In the genomic region with DNA sequence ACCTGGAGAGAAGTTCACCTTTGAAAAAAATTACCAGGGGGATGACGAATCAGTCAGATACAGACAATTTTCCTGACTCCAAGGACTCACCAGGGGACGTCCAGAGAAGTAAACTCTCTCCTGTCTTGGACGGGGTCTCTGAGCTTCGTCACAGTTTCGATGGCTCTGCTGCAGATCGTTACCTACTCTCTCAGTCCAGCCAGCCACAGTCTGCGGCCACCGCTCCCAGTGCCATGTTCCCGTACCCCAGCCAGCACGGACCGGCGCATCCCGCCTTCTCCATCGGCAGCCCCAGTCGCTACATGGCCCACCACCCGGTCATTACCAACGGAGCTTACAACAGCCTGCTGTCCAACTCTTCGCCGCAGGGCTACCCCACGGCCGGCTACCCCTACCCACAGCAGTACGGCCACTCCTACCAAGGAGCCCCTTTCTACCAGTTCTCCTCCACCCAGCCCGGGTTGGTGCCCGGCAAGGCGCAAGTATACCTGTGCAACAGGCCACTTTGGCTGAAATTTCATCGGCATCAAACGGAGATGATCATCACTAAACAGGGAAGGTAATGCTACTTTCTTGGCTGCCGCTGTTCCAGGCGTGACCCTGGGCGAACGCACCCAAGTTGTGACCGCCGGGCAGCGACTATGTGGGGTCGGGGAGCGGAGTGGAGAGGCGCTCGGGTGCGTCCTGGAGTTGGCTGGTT, we compare ENCODE assay signal across 9 mouse cellular contexts. TPM values are rescaled to one million over a fixed set of nuclear protein-coding genes. Genes with fewer than 3 reads are reported as not detected.
DNase-seq lines count a peak whose midpoint lies in the region; ATAC-seq and TF ChIP-seq lines count a peak whose summit lies in the region.
"Had no signal": no experiment of that assay in that cellular context is flagged by ENCODE, and none has a peak within 500 bp of the region (broad histone marks: within the 10 kb centered on the region; RNA-seq: fewer than 3 reads in every experiment).

No protein-coding gene starts in this region.

- no peak overlapping the region for H3K27ac ChIP-seq in kidney, embryonic 14.5 days (ENCODE audit: low read depth, low read length)
- no peak overlapping the region for H3K27ac ChIP-seq in ES-E14 (ENCODE audit: insufficient read depth, low read depth, low read length, poor library complexity, severe bottlenecking)
- no peak overlapping the region for H3K27ac ChIP-seq in embryonic facial prominence, embryonic 10.5 days (replicated peaks)
- H3K27ac ChIP-seq in hindbrain, embryonic 15.5 days (replicated peaks), result no peak overlapping the region
- no peak overlapping the region for H3K27ac ChIP-seq in midbrain, embryonic 11.5 days (ENCODE audit: low read depth, low read length)

- no peak overlapping the region for H3K9ac ChIP-seq in kidney, embryonic 14.5 days (ENCODE audit: low read depth, low read length)
- H3K9ac ChIP-seq in ES-E14 (ENCODE audit: insufficient read depth, low read depth, low read length, poor library complexity, severe bottlenecking), result no peak overlapping the region
- no peak overlapping the region for H3K9ac ChIP-seq in hindbrain, embryonic 15.5 days
- H3K9ac ChIP-seq in midbrain, embryonic 11.5 days (ENCODE audit: low read length), result no peak overlapping the region

- DNase-seq in kidney, adult 11 months, result no peak
- DNase-seq in ES-E14 (ENCODE audit: low read depth, low spot score), result no peak
- DNase-seq in embryonic facial prominence, embryonic 10.5 days (ENCODE audit: low spot score), result peak; percentile 73
- peak; percentile 98 for DNase-seq in midbrain, embryonic 11.5 days (ENCODE audit: low spot score, missing footprints)
- DNase-seq in T-cell, adult 2 months (ENCODE audit: low spot score), result no peak
- no peak for DNase-seq in thymus, postnatal 36 days

- H3K27me3 ChIP-seq in kidney, embryonic 14.5 days (ENCODE audit: control insufficient read depth, insufficient read depth, low read length), result peaks cover 63% of the 10 kb centered on the region
- peaks cover 94% of the 10 kb centered on the region for H3K27me3 ChIP-seq in embryonic facial prominence, embryonic 10.5 days (replicated peaks; ENCODE audit: low read depth, poor library complexity, severe bottlenecking)
- H3K27me3 ChIP-seq in hindbrain, embryonic 15.5 days, result peaks cover 60% of the 10 kb centered on the region
- H3K27me3 ChIP-seq in midbrain, embryonic 11.5 days (ENCODE audit: control insufficient read depth, insufficient read depth, low read length), result peaks cover 79% of the 10 kb centered on the region

- peak overlapping the region; percentile 12; the same call in 1 of the 2 replicates for H3K4me3 ChIP-seq in kidney, embryonic 14.5 days (ENCODE audit: low read length)
- peak overlapping the region; percentile 22 to 42; a peak in 2 of 4 replicates for H3K4me3 ChIP-seq in ES-E14 (ENCODE audit: insufficient read depth in 1 of 2, low read depth in 1 of 2, low read length in 2 of 2, poor library complexity in 1 of 2, severe bottlenecking in 1 of 2)
- H3K4me3 ChIP-seq in embryonic facial prominence, embryonic 10.5 days, result peak overlapping the region; percentile 25; the same call in 1 of the 2 replicates
- peak overlapping the region; percentile 17 for H3K4me3 ChIP-seq in hindbrain, embryonic 15.5 days
- no peak overlapping the region; the same call in 1 of the 2 replicates for H3K4me3 ChIP-seq in midbrain, embryonic 11.5 days (ENCODE audit: low read depth, low read length)

- in situ Hi-C loops in ES-E14 (cut with MboI; ENCODE audit: low sequenced_read_pairs in 2 of 2, unreplicated experiment in 2 of 2), result no loop called here

- WGBS in kidney, embryonic 14.5 days, result 1% methylated on average over 39 of the region's 39 CpGs
- under 1% methylated on average over 39 of the region's 39 CpGs for WGBS in embryonic facial prominence, embryonic 10.5 days
- WGBS in hindbrain, embryonic 15.5 days, result under 1% methylated on average over 39 of the region's 39 CpGs
- WGBS in midbrain, embryonic 11.5 days, result under 1% methylated on average over 39 of the region's 39 CpGs

- no peak overlapping the region for H3K4me2 ChIP-seq in kidney, embryonic 14.5 days (replicated peaks; ENCODE audit: low read depth, low read length)
- H3K4me2 ChIP-seq in hindbrain, embryonic 15.5 days, result peak overlapping the region; percentile 28
- H3K4me2 ChIP-seq in midbrain, embryonic 11.5 days, result peak overlapping the region; percentile 26; the same call in 1 of the 2 replicates

- peak; percentile 37; the same call in 1 of the 2 replicates for ATAC-seq in kidney, embryonic 14.5 days (ENCODE audit: low FRiP score, low TSS enrichment)
- ATAC-seq in hindbrain, embryonic 15.5 days (ENCODE audit: low FRiP score, low read depth), result peak; percentile 32; the same call in 1 of the 2 replicates
- ATAC-seq in midbrain, embryonic 11.5 days (ENCODE audit: low FRiP score), result peak; percentile 36; the same call in 1 of the 2 replicates

- H3K9me3 ChIP-seq in kidney, embryonic 14.5 days (ENCODE audit: control insufficient read depth, low read length), result no peaks in the 10 kb centered on the region
- no peaks in the 10 kb centered on the region for H3K9me3 ChIP-seq in ES-E14 (ENCODE audit: control insufficient read depth, insufficient read depth, low read depth, low read length)
- H3K9me3 ChIP-seq in embryonic facial prominence, embryonic 10.5 days, result no peaks in the 10 kb centered on the region
- H3K9me3 ChIP-seq in hindbrain, embryonic 15.5 days, result no peaks in the 10 kb centered on the region
- H3K9me3 ChIP-seq in midbrain, embryonic 11.5 days (ENCODE audit: control insufficient read depth, low read length), result no peaks in the 10 kb centered on the region

- peaks cover 2% of the 10 kb centered on the region; the same call in 1 of the 2 replicates for H3K36me3 ChIP-seq in kidney, embryonic 14.5 days (ENCODE audit: control insufficient read depth, insufficient read depth, low read length)
- H3K36me3 ChIP-seq in ES-E14 (ENCODE audit: control insufficient read depth, insufficient read depth, low read length, poor library complexity, severe bottlenecking), result peaks cover under 1% of the 10 kb centered on the region; the same call in 1 of the 2 replicates
- peaks cover 7% of the 10 kb centered on the region; the same call in 1 of the 2 replicates for H3K36me3 ChIP-seq in embryonic facial prominence, embryonic 10.5 days (replicated peaks)
- H3K36me3 ChIP-seq in hindbrain, embryonic 15.5 days, result peaks cover 3% of the 10 kb centered on the region; the same call in 1 of the 2 replicates
- H3K36me3 ChIP-seq in midbrain, embryonic 11.5 days (ENCODE audit: control insufficient read depth, insufficient read depth, low read length), result no peaks in the 10 kb centered on the region

- no peaks in the 10 kb centered on the region for H3K4me1 ChIP-seq in kidney, embryonic 14.5 days (ENCODE audit: control insufficient read depth, insufficient read depth, low read length)
- H3K4me1 ChIP-seq in ES-E14 (ENCODE audit: control insufficient read depth in 2 of 2, insufficient read depth in 2 of 2, low read length in 2 of 2, poor library complexity in 1 of 2), result no peaks in the 10 kb centered on the region
- peaks cover 25% of the 10 kb centered on the region for H3K4me1 ChIP-seq in embryonic facial prominence, embryonic 10.5 days
- H3K4me1 ChIP-seq in hindbrain, embryonic 15.5 days (replicated peaks), result peaks cover 13% of the 10 kb centered on the region; the same call in 1 of the 2 replicates
- H3K4me1 ChIP-seq in midbrain, embryonic 11.5 days (ENCODE audit: control insufficient read depth, insufficient read depth, low read length), result peaks cover 10% of the 10 kb centered on the region; the same call in 1 of the 2 replicates

TF ChIP-seq in ES-E14, 5 proteins besides CTCF, POLR2A, EP300 and RAD21:
- no peak for TF ChIP-seq CHD2 (IDR thresholded peaks at IDR 0.05; ENCODE audit: low read depth, low read length)
- TF ChIP-seq HCFC1 (IDR thresholded peaks at IDR 0.05; ENCODE audit: borderline replicate concordance, insufficient read depth, low read length), result no peak
- no peak for TF ChIP-seq ZC3H11A (IDR thresholded peaks at IDR 0.05; ENCODE audit: borderline replicate concordance, low read depth, low read length)
- TF ChIP-seq ZNF384 (IDR thresholded peaks at IDR 0.05; ENCODE audit: low read depth, low read length), result no peak
- TF ChIP-seq MAFK (IDR thresholded peaks at IDR 0.05; ENCODE audit: insufficient read depth, low read depth, low read length), result no peak

RNA-seq across cellular contexts. Expression of a gene that starts 2.3 kb away (rescaled TPM):
- 0.05 and 0.09 TPM in 2 replicates for polyA plus RNA-seq in kidney, embryonic 14.5 days (2014; fragmentation: Nextera tagmentation; extraction: Ambion mirVana)
- total RNA-seq in ES-E14 (2012; rRNA removed), result 0.79 and 0.80 TPM in 2 replicates
- polyA plus RNA-seq in embryonic facial prominence, embryonic 10.5 days (2016; fragmentation: Nextera tagmentation; extraction: Ambion mirVana), result 0.13 and 0.30 TPM in 2 replicates
- polyA plus RNA-seq in hindbrain, embryonic 15.5 days (2015; fragmentation: Nextera tagmentation; extraction: Ambion mirVana), result 1.00 and 3.3 TPM in 2 replicates
- polyA plus RNA-seq in midbrain, embryonic 11.5 days (2014; fragmentation: Nextera tagmentation; extraction: Ambion mirVana), result 0.52 and 2.1 TPM in 2 replicates
- polyA plus RNA-seq: small intestine, adult 2 months had no signal

Comparison
In these comparisons a context has a peak if more than half of its experiments do, and no peak if none do; other contexts are left out.
1. DNase-seq: peak in embryonic facial prominence, embryonic 10.5 days (single experiment) and midbrain, embryonic 11.5 days (single experiment); none in kidney, adult 11 months (single experiment), ES-E14 (single experiment), T-cell, adult 2 months (single experiment) and thymus, postnatal 36 days (0 of 2).
2. Peak in every context shown above with its lines, with median percentiles within 50 percentile points of each other: ATAC-seq.